Mouse (Mus musculus) limb, embryonic 11.5 days (tissue): ENCODE results near the gene Wnt16. TPM values are rescaled to one million over a fixed set of nuclear protein-coding genes. Genes with fewer than 3 reads are reported as not detected.

Source experiments
- ATAC-seq: fragments of 200-750 bp; cut with Nextera tagmentation; 2 replicates; pipeline ENCODE4 v1.8.0; 2017; ENCODE audit warnings: low read depth; ENCODE audit not compliant: insufficient number of reproducible peaks, low FRiP score, low TSS enrichment
- DNase-seq: peaks from one replicate; pipeline ENCODE4 v3.0.0-alpha.2; 2015; ENCODE audit warnings: low spot score
- H3K27ac ChIP-seq: fragments of 300-500 bp; sonication (generic); replicated peaks from 2 replicates; pipeline ENCODE4 v1.5.1; 2014; ENCODE audit warnings: low read depth, mild to moderate bottlenecking, low read length
- H3K27me3 ChIP-seq: fragments of 300-500 bp; sonication (generic); 2 replicates; pipeline ENCODE4 v1.6.1; 2014; ENCODE audit warnings: mild to moderate bottlenecking, low read length, mixed read lengths; ENCODE audit not compliant: control insufficient read depth, insufficient read depth
- H3K36me3 ChIP-seq: fragments of 300-500 bp; sonication (generic); 2 replicates; pipeline ENCODE4 v1.6.1; 2014; ENCODE audit warnings: mild to moderate bottlenecking, low read length, moderate library complexity, mixed read lengths; ENCODE audit not compliant: control insufficient read depth, insufficient read depth
- H3K4me1 ChIP-seq: fragments of 300-500 bp; sonication (generic); 2 replicates; pipeline ENCODE4 v1.6.1; 2014; ENCODE audit warnings: low read length, mixed read lengths; ENCODE audit not compliant: control insufficient read depth, insufficient read depth
- H3K4me2 ChIP-seq: fragments of 300-500 bp; sonication (generic); 2 replicates; pipeline ENCODE4 v1.6.1; 2014; ENCODE audit warnings: low read depth, mild to moderate bottlenecking, moderate library complexity; ENCODE audit not compliant: severe bottlenecking
- H3K4me3 ChIP-seq: fragments of 300-500 bp; sonication (generic); 2 replicates; pipeline ENCODE4 v1.5.1; 2014; ENCODE audit warnings: low read depth, low read length
- H3K9ac ChIP-seq: fragments of 300-500 bp; sonication (generic); 2 replicates; pipeline ENCODE4 v1.6.1; 2014; ENCODE audit warnings: mild to moderate bottlenecking, low read length
- H3K9me3 ChIP-seq: fragments of 300-500 bp; sonication (generic); 2 replicates; pipeline ENCODE4 v1.6.1; 2016; ENCODE audit warnings: low read length; ENCODE audit not compliant: control insufficient read depth
- WGBS: fragments of 180-500 bp; shearing (Covaris S2); extraction: QIAGEN DNeasy Blood & Tissue Kit; methylation state at CpG from one replicate; pipeline ENCODE4 v1.1.7; 2014; 5-methylcytosine and 5-hydroxymethylcytosine counted together
- polyA plus RNA-seq: library from polyadenylated mRNA; unstranded; fragments of >200 nt; fragmentation: Nextera tagmentation; extraction: Ambion mirVana; gene quantifications from 2 replicates; pipeline ENCODE4 v1.2.1, GENCODE M21; 2014

The Wnt16 gene
- polyA plus RNA-seq, 1 experiment from 2014 or later: 0.88 TPM

- Histone ChIP-seq H3K4me3 (no peak overlapping the region), H3K27me3 (no peaks in the 10 kb centered on the region), H3K9me3 (no peaks in the 10 kb centered on the region), H3K36me3 (no peaks in the 10 kb centered on the region), H3K27ac (no peak overlapping the region), H3K9ac (no peak overlapping the region), H3K4me1 (no peaks in the 10 kb centered on the region), H3K4me2 (no peak overlapping the region)
- WGBS: 81% methylated on average over 13 of the region's 13 CpGs
- no peak for ATAC-seq
- no peak for DNase-seq
Observed at GRCm38 (mm10) chr6:22330169-22330960, 42.3 kb downstream of the Wnt16 start.

DNA sequence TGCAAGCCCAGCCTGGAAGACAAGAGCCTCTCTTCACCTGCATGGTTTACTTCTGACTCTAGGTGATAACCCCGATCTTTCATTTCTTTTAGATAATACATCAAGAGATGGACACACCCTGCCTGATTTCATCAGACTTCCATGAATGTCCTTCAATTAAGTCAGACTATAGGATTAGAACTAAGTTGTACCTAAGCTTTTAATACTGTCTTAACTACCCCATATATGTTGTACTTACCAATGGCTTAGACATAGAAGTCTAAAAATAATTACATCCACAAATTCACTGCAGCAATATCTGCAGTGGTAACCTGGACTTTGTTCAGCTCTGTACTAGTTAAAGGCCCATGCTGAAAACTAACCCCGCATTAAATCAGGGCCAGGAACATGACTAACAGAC is 44.5 kb downstream of the Wnt16 start:
- no peak for ATAC-seq
- Histone ChIP-seq H3K4me1 (no peaks in the 10 kb centered on the region), H3K36me3 (no peaks in the 10 kb centered on the region), H3K27ac (no peak overlapping the region), H3K4me3 (no peak overlapping the region), H3K9ac (no peak overlapping the region), H3K4me2 (no peak overlapping the region), H3K27me3 (no peaks in the 10 kb centered on the region), H3K9me3 (no peaks in the 10 kb centered on the region)
- no peak for DNase-seq
- WGBS: 91% methylated on average over 2 of the region's 2 CpGs

- WGBS: 93% methylated on average over 15 of the region's 15 CpGs
- Histone ChIP-seq H3K27ac (no peak overlapping the region), H3K4me3 (no peak overlapping the region), H3K9me3 (no peaks in the 10 kb centered on the region), H3K4me2 (no peak overlapping the region), H3K4me1 (no peaks in the 10 kb centered on the region), H3K9ac (no peak overlapping the region), H3K27me3 (no peaks in the 10 kb centered on the region), H3K36me3 (no peaks in the 10 kb centered on the region)
- DNase-seq (no peak), ATAC-seq (no peak)
Observed at GRCm38 (mm10) chr6:22339763-22340542, 51.9 kb downstream of the Wnt16 start.

- H3K36me3 ChIP-seq: no peaks in the 10 kb centered on the region
- DNase-seq (no peak), ATAC-seq (no peak)
- H3K4me2 ChIP-seq: no peak overlapping the region
- no peak overlapping the region for H3K9ac ChIP-seq
- no peaks in the 10 kb centered on the region for H3K27me3 ChIP-seq
- H3K9me3 ChIP-seq: no peaks in the 10 kb centered on the region
- WGBS: 95% methylated on average over 14 of the region's 14 CpGs
- H3K4me1 ChIP-seq: no peaks in the 10 kb centered on the region
- no peak overlapping the region for H3K27ac ChIP-seq
- H3K4me3 ChIP-seq: no peak overlapping the region
Observed at GRCm38 (mm10) chr6:22340779-22341178, 52.8 kb downstream of the Wnt16 start.

GRCm38 (mm10) chr6:22343292-22343691 is 55.3 kb downstream of the Wnt16 start:
- no peaks in the 10 kb centered on the region for H3K27me3 ChIP-seq
- ATAC-seq (no peak), DNase-seq (no peak)
- peaks cover 13% of the 10 kb centered on the region for H3K4me1 ChIP-seq
- no peak overlapping the region for H3K27ac ChIP-seq
- no peaks in the 10 kb centered on the region for H3K36me3 ChIP-seq
- no peak overlapping the region for H3K9ac ChIP-seq
- WGBS: 96% methylated on average over 3 of the region's 3 CpGs
- no peaks in the 10 kb centered on the region for H3K9me3 ChIP-seq
- no peak overlapping the region for H3K4me3 ChIP-seq
- no peak overlapping the region for H3K4me2 ChIP-seq

GRCm38 (mm10) chr6:22343706-22344105 is 55.7 kb downstream of the Wnt16 start:
- no peak overlapping the region for H3K4me2 ChIP-seq
- WGBS: 93% methylated on average over 6 of the region's 6 CpGs
- no peak for ATAC-seq
- peaks cover 13% of the 10 kb centered on the region for H3K4me1 ChIP-seq
- DNase-seq: no peak
- H3K27ac ChIP-seq: no peak overlapping the region
- no peaks in the 10 kb centered on the region for H3K36me3 ChIP-seq
- H3K9me3 ChIP-seq: no peaks in the 10 kb centered on the region
- H3K9ac ChIP-seq: no peak overlapping the region
- H3K27me3 ChIP-seq: no peaks in the 10 kb centered on the region
- H3K4me3 ChIP-seq: no peak overlapping the region

- no peak for ATAC-seq
- H3K27me3 ChIP-seq: no peaks in the 10 kb centered on the region
- H3K4me3 ChIP-seq: no peak overlapping the region
- peaks cover 13% of the 10 kb centered on the region for H3K4me1 ChIP-seq
- no peak overlapping the region for H3K27ac ChIP-seq
- 80% methylated on average over 6 of the region's 6 CpGs for WGBS
- H3K9ac ChIP-seq: no peak overlapping the region
- no peak overlapping the region for H3K4me2 ChIP-seq
- DNase-seq: no peak
- H3K9me3 ChIP-seq: no peaks in the 10 kb centered on the region
- no peaks in the 10 kb centered on the region for H3K36me3 ChIP-seq
Observed at GRCm38 (mm10) chr6:22344443-22344842, 56.4 kb downstream of the Wnt16 start.

DNA sequence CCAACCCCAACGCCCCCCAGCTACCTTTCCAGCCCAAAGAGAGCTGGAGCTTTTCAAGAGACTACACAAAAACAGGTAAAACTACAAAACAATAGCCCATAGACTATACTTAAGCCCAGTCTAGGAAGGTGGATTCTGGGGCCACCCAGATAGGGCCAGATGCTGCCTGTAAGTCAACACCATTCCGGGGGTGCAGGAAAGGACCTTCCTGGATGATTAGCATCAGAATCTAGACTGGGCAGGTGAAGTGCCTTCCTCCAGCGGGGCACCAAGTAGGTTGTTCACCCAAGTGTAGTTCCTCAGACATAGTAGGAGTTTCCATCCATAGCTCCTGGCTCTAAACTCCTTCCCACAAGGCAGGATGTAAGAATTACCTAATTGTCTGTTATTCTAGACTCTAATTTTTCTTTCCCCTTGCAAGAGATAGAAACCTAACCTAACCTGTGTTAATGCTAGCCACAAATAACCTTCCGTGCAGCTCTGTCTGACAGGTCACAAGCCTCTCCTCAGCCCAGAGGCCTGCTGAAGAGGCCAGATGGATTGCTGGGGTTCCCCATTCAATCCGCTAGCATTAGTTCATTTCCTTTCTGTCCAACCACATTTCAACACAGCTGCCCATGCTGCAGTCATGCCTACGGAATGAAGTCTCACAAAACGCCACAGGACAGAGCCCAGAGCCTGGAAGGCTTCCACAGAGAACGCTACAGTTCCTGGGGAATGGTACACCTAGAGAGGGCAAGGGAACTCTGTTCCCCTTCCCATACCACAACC is 59.3 kb downstream of the Wnt16 start:
- no peak for ATAC-seq

More for the DNA sequence above, 59.3 kb downstream of the Wnt16 start:
- no peak overlapping the region for H3K4me3 ChIP-seq
- H3K9me3 ChIP-seq: no peaks in the 10 kb centered on the region
- no peaks in the 10 kb centered on the region for H3K36me3 ChIP-seq
- H3K4me2 ChIP-seq: no peak overlapping the region
- H3K4me1 ChIP-seq: peaks cover 13% of the 10 kb centered on the region
- 78% methylated on average over 8 of the region's 8 CpGs for WGBS
- H3K9ac ChIP-seq: no peak overlapping the region
- H3K27ac ChIP-seq: no peak overlapping the region
- H3K27me3 ChIP-seq: no peaks in the 10 kb centered on the region
- DNase-seq: no peak
